ENCODE assay signal across 31 mouse cellular contexts in genomic region chr3:105915281-105915680, GRCm38 (mm10). TPM values are rescaled to one million over a fixed set of nuclear protein-coding genes. Genes with fewer than 3 reads are reported as not detected.
DNase-seq lines count a peak whose midpoint lies in the region; ATAC-seq and TF ChIP-seq lines count a peak whose summit lies in the region.
"Had no signal": no experiment of that assay in that cellular context is flagged by ENCODE, and none has a peak within 500 bp of the region (broad histone marks: within the 10 kb centered on the region; RNA-seq: fewer than 3 reads in every experiment).

No protein-coding gene starts in this region.

- H3K79me2 ChIP-seq in MEL (ENCODE audit: control insufficient read depth, insufficient read depth, low read length, poor library complexity), result no peaks in the 10 kb centered on the region

- no peak overlapping the region for H3K4me3 ChIP-seq in lung, embryonic 14.5 days (ENCODE audit: low read depth, low read length)
- no peak overlapping the region for H3K4me3 ChIP-seq in lung, adult 2 months (replicated peaks; ENCODE audit: extremely low read depth, low read depth, low read length)
- no peak overlapping the region for H3K4me3 ChIP-seq in MEL (ENCODE audit: control insufficient read depth in 1 of 2, insufficient read depth in 1 of 2, low read depth in 2 of 2, low read length in 2 of 2)
- no peak overlapping the region for H3K4me3 ChIP-seq in bone marrow, adult 2 months (replicated peaks; ENCODE audit: control insufficient read depth, low read depth, low read length)
- H3K4me3 ChIP-seq in intestine, embryonic 15.5 days (replicated peaks), result no peak overlapping the region
- H3K4me3 ChIP-seq: erythroblast, embryonic 14.5 days; gastrocnemius, adult 2 months; heart, adult 2 months; heart, embryonic 13.5 days; hindbrain, embryonic 10.5 days; midbrain, embryonic 15.5 days; stomach, embryonic 15.5 days had no signal

- no peak overlapping the region for H3K27ac ChIP-seq in lung, embryonic 14.5 days (ENCODE audit: low read depth)
- H3K27ac ChIP-seq in MEL (ENCODE audit: control insufficient read depth, low read depth, low read length), result peak overlapping the region; percentile 44
- peak overlapping the region; percentile 29; the same call in 1 of the 2 replicates for H3K27ac ChIP-seq in bone marrow, adult 2 months (ENCODE audit: control insufficient read depth, insufficient read depth, low read depth, low read length, poor library complexity)
- no peak overlapping the region for H3K27ac ChIP-seq in intestine, embryonic 15.5 days
- H3K27ac ChIP-seq: gastrocnemius, adult 2 months; heart, adult 2 months; hindbrain, embryonic 10.5 days; kidney, postnatal 0 days; midbrain, embryonic 15.5 days; stomach, embryonic 15.5 days had no signal

- TF ChIP-seq RAD21 in MEL (IDR thresholded peaks at IDR 0.05; ENCODE audit: low read depth, low read length), result no peak

- TF ChIP-seq CTCF in lung, embryonic 14.5 days (IDR thresholded peaks at IDR 0.05; ENCODE audit: low read depth), result peak; percentile 29; the same call in 1 of the 2 replicates
- TF ChIP-seq CTCF in lung, adult 2 months (IDR thresholded peaks at IDR 0.05; ENCODE audit: insufficient read depth, low read length), result no peak
- TF ChIP-seq CTCF in MEL (IDR thresholded peaks at IDR 0.05 in 2 of 3, conservative IDR thresholded peaks at IDR 0.05 in 1 of 3; ENCODE audit: control insufficient read depth in 1 of 3, insufficient read depth in 1 of 3, low read depth in 2 of 3, low read length in 3 of 3, poor library complexity in 1 of 3, severe bottlenecking in 1 of 3), result no peak
- no peak for TF ChIP-seq CTCF in bone marrow, adult 2 months (IDR thresholded peaks at IDR 0.05; ENCODE audit: control insufficient read depth, insufficient read depth, low read length)

- ATAC-seq in lung, embryonic 14.5 days (ENCODE audit: insufficient read depth), result peak; percentile 76
- ATAC-seq in intestine, embryonic 15.5 days, result no peak
- ATAC-seq: forebrain, embryonic 16.5 days; hindbrain, embryonic 16.5 days; midbrain, embryonic 15.5 days had no signal

- H3K9ac ChIP-seq in lung, embryonic 14.5 days, result no peak overlapping the region
- no peak overlapping the region for H3K9ac ChIP-seq in MEL (ENCODE audit: control insufficient read depth, low read depth, low read length, poor library complexity, severe bottlenecking)
- H3K9ac ChIP-seq in intestine, embryonic 15.5 days, result no peak overlapping the region
- H3K9ac ChIP-seq: heart, embryonic 13.5 days; midbrain, embryonic 15.5 days; stomach, embryonic 15.5 days had no signal

- 19% methylated on average over 1 of the region's 1 CpGs for WGBS in lung, embryonic 14.5 days
- WGBS in lung, adult 2 months, result 21% methylated on average over 1 of the region's 1 CpGs
- whole genome bisulfite sequencing in bone marrow, adult 2 months, result 60% methylated on average over 1 of the region's 1 CpGs
- 15% methylated on average over 1 of the region's 1 CpGs for WGBS in intestine, embryonic 15.5 days

- TF ChIP-seq POLR2A in lung, adult 2 months (IDR thresholded peaks at IDR 0.05; ENCODE audit: borderline replicate concordance, extremely low read depth, low read depth, low read length), result no peak
- TF ChIP-seq POLR2A in MEL (IDR thresholded peaks at IDR 0.05; ENCODE audit: control insufficient read depth in 1 of 2, insufficient read depth in 1 of 2, low read depth in 1 of 2, low read length in 2 of 2, poor library complexity in 1 of 2), result no peak
- TF ChIP-seq POLR2A in bone marrow, adult 2 months (IDR thresholded peaks at IDR 0.05; ENCODE audit: borderline replicate concordance, control insufficient read depth, low read depth, low read length), result no peak

- peak; percentile 47 for DNase-seq in lung, embryonic 14.5 days
- no peak for DNase-seq in lung, adult 2 months
- DNase-seq in MEL (ENCODE audit: low read depth, low spot score), result no peak
- DNase-seq in lung, postnatal 25 days (ENCODE audit: low spot score), result peak; percentile 77
- DNase-seq in kidney, postnatal 10 days, result no peak
- DNase-seq: adrenal gland, postnatal 14 days; cerebellum, adult 18-20 months; cerebellum, postnatal 10 days; gastrocnemius, adult 2 months; heart, adult 2 months; heart, postnatal 10 days; kidney, adult 2 months; layer of hippocampus, adult 9-11 months; right cerebral cortex, postnatal 25 days had no signal

- no peaks in the 10 kb centered on the region for H3K36me3 ChIP-seq in lung, embryonic 14.5 days (ENCODE audit: insufficient read depth)
- H3K36me3 ChIP-seq in MEL (ENCODE audit: control insufficient read depth in 1 of 2, insufficient read depth in 2 of 2, low read length in 2 of 2), result peaks cover 0 to 66% of the 10 kb centered on the region in 2 experiments; a peak in 2 of 4 replicates
- no peaks in the 10 kb centered on the region for H3K36me3 ChIP-seq in intestine, embryonic 15.5 days
- H3K36me3 ChIP-seq: heart, embryonic 13.5 days; hindbrain, embryonic 10.5 days; midbrain, embryonic 15.5 days; stomach, embryonic 15.5 days had no signal

- no peaks in the 10 kb centered on the region for H3K9me3 ChIP-seq in lung, embryonic 14.5 days (ENCODE audit: low read depth, low read length)
- H3K9me3 ChIP-seq in MEL (replicated peaks; ENCODE audit: insufficient read depth, low read length), result no peaks in the 10 kb centered on the region
- H3K9me3 ChIP-seq in intestine, embryonic 15.5 days, result no peaks in the 10 kb centered on the region
- H3K9me3 ChIP-seq: heart, embryonic 13.5 days; hindbrain, embryonic 10.5 days; midbrain, embryonic 15.5 days; stomach, embryonic 15.5 days had no signal

- H3K27me3 ChIP-seq in lung, embryonic 14.5 days (ENCODE audit: insufficient read depth, low read length), result no peaks in the 10 kb centered on the region
- H3K27me3 ChIP-seq in MEL (ENCODE audit: control insufficient read depth in 1 of 2, insufficient read depth in 2 of 2, low read length in 2 of 2), result no peaks in the 10 kb centered on the region
- no peaks in the 10 kb centered on the region for H3K27me3 ChIP-seq in intestine, embryonic 15.5 days (replicated peaks)
- H3K27me3 ChIP-seq: midbrain, embryonic 15.5 days; stomach, embryonic 15.5 days had no signal

- TF ChIP-seq EP300 in MEL (IDR thresholded peaks at IDR 0.05; ENCODE audit: low read depth in 1 of 2, low read length in 2 of 2), result peak; percentile 54 to 64; a peak in 3 of 4 replicates

- no peak overlapping the region for H3K4me2 ChIP-seq in lung, embryonic 14.5 days
- H3K4me2 ChIP-seq in intestine, embryonic 15.5 days (replicated peaks), result no peak overlapping the region
- H3K4me2 ChIP-seq: midbrain, embryonic 15.5 days; stomach, embryonic 15.5 days had no signal

- 0 out of 2 replicates have a peak, but pooled peaks cover 7% of the 10 kb centered on the region for H3K4me1 ChIP-seq in lung, embryonic 14.5 days (ENCODE audit: insufficient read depth)
- H3K4me1 ChIP-seq in lung, adult 2 months (ENCODE audit: control insufficient read depth, insufficient read depth, low read length), result peaks cover 6% of the 10 kb centered on the region; the same call in 1 of the 2 replicates
- H3K4me1 ChIP-seq in MEL (ENCODE audit: control insufficient read depth in 1 of 2, insufficient read depth in 2 of 2, low read length in 2 of 2), result peaks cover 40 to 64% of the 10 kb centered on the region in 2 experiments
- H3K4me1 ChIP-seq in bone marrow, adult 2 months (ENCODE audit: control insufficient read depth, insufficient read depth, low read length), result peaks cover 8% of the 10 kb centered on the region
- no peaks in the 10 kb centered on the region for H3K4me1 ChIP-seq in intestine, embryonic 15.5 days (replicated peaks)
- H3K4me1 ChIP-seq: midbrain, embryonic 15.5 days; stomach, embryonic 15.5 days had no signal

RNA-seq across cellular contexts. Expression of gene I830077J02Rik, which starts 17.2 kb away (rescaled TPM):
- polyA plus RNA-seq in lung, embryonic 14.5 days (2014; fragmentation: Nextera tagmentation; extraction: Ambion mirVana), result 0.75 and 0.83 TPM in 2 replicates
- polyA plus RNA-seq in lung, adult 2 months (2012; rRNA removed), result 2.3 and 3.7 TPM in 2 replicates
- 2.8 and 5.9 TPM in 2 replicates for total RNA-seq in MEL (2012; rRNA removed)
- 1 to 10 TPM in 1 of 2 experiments, not detected in 1; 9.4 TPM for polyA plus RNA-seq in MEL (2012; ENCODE audit: insufficient read depth in 1 of 2, insufficient read length in 2 of 2, low read depth in 1 of 2, low replicate concordance in 2 of 2, missing spikeins in 1 of 2)
- polyA plus RNA-seq in bone marrow, adult 2 months (2011; ENCODE audit: insufficient read depth, insufficient read length, low replicate concordance, missing spikeins), result 27.2 and 72.9 TPM in 2 replicates
- 1.5 and 1.7 TPM in 2 replicates for polyA plus RNA-seq in intestine, embryonic 15.5 days (2015; fragmentation: Nextera tagmentation; extraction: Ambion mirVana)
- polyA plus RNA-seq: forebrain, embryonic 16.5 days had no signal

RNA-seq across cellular contexts. Expression of gene Wdr77, which starts 43.9 kb away (rescaled TPM):
- 154 and 165 TPM in 2 replicates for polyA plus RNA-seq in lung, embryonic 14.5 days (2014; fragmentation: Nextera tagmentation; extraction: Ambion mirVana)
- polyA plus RNA-seq in lung, adult 2 months (2012; rRNA removed), result 16.7 and 31.0 TPM in 2 replicates
- 103 and 116 TPM in 2 replicates for total RNA-seq in MEL (2012; rRNA removed)
- polyA plus RNA-seq in MEL (2012; ENCODE audit: insufficient read depth in 1 of 2, insufficient read length in 2 of 2, low read depth in 1 of 2, low replicate concordance in 2 of 2, missing spikeins in 1 of 2), result 100 to 1,000 TPM in 1 of 2 experiments, not detected in 1; 204 TPM
- 15.8 and 23.9 TPM in 2 replicates for polyA plus RNA-seq in bone marrow, adult 2 months (2011; ENCODE audit: insufficient read depth, insufficient read length, low replicate concordance, missing spikeins)
- polyA plus RNA-seq in intestine, embryonic 15.5 days (2015; fragmentation: Nextera tagmentation; extraction: Ambion mirVana), result 133 and 137 TPM in 2 replicates

RNA-seq across cellular contexts. Expression of gene Tmigd3, which starts 44.6 kb away (rescaled TPM):
- 0.22 and 0.32 TPM in 2 replicates for polyA plus RNA-seq in lung, embryonic 14.5 days (2014; fragmentation: Nextera tagmentation; extraction: Ambion mirVana)
- polyA plus RNA-seq in lung, adult 2 months (2012; rRNA removed), result 1.3 and 2.2 TPM in 2 replicates
- 0.27 and 0.39 TPM in 2 replicates for total RNA-seq in MEL (2012; rRNA removed)
- polyA plus RNA-seq in MEL (2012; ENCODE audit: insufficient read depth in 1 of 2, insufficient read length in 2 of 2, low read depth in 1 of 2, low replicate concordance in 2 of 2, missing spikeins in 1 of 2), result under 1 TPM in 1 of 2 experiments, not detected in 1; 0.36 TPM
- polyA plus RNA-seq in bone marrow, adult 2 months (2011; ENCODE audit: insufficient read depth, insufficient read length, low replicate concordance, missing spikeins), result not detected in 2 replicates
- polyA plus RNA-seq in intestine, embryonic 15.5 days (2015; fragmentation: Nextera tagmentation; extraction: Ambion mirVana), result 0.24 and 0.52 TPM in 2 replicates
- total RNA-seq: adrenal gland, postnatal 14 days; common myeloid progenitor, adult 5-6 weeks; gastrocnemius, adult 2 months; gastrocnemius, postnatal 4 days; heart, postnatal 10 days; liver, adult 2 months; neutrophil, adult 5-6 weeks had no signal
- polyA plus RNA-seq: erythroblast, embryonic 14.5 days; forebrain, embryonic 16.5 days; heart, adult 2 months; hindbrain, embryonic 10.5 days; hindbrain, embryonic 16.5 days; midbrain, embryonic 15.5 days; neural tube, embryonic 11.5 days had no signal

RNA-seq across cellular contexts. Expression of gene Atp5f1, which starts 44.6 kb away (rescaled TPM):
- 449 and 462 TPM in 2 replicates for polyA plus RNA-seq in lung, embryonic 14.5 days (2014; fragmentation: Nextera tagmentation; extraction: Ambion mirVana)
- 68.9 and 81.7 TPM in 2 replicates for polyA plus RNA-seq in lung, adult 2 months (2012; rRNA removed)
- total RNA-seq in MEL (2012; rRNA removed), result 309 and 313 TPM in 2 replicates
- polyA plus RNA-seq in MEL (2012; ENCODE audit: insufficient read depth in 1 of 2, insufficient read length in 2 of 2, low read depth in 1 of 2, low replicate concordance in 2 of 2, missing spikeins in 1 of 2), result 100 to 1,000 TPM in 1 of 2 experiments, not detected in 1; 344 TPM
- 125 and 184 TPM in 2 replicates for polyA plus RNA-seq in bone marrow, adult 2 months (2011; ENCODE audit: insufficient read depth, insufficient read length, low replicate concordance, missing spikeins)
- polyA plus RNA-seq in intestine, embryonic 15.5 days (2015; fragmentation: Nextera tagmentation; extraction: Ambion mirVana), result 600 and 651 TPM in 2 replicates

RNA-seq across cellular contexts. Expression of gene Adora3, which starts 44.6 kb away (rescaled TPM):
- polyA plus RNA-seq in lung, embryonic 14.5 days (2014; fragmentation: Nextera tagmentation; extraction: Ambion mirVana), result 0.18 and 0.30 TPM in 2 replicates
- polyA plus RNA-seq in lung, adult 2 months (2012; rRNA removed), result 0.84 and 1.2 TPM in 2 replicates
- 0.36 and 0.42 TPM in 2 replicates for total RNA-seq in MEL (2012; rRNA removed)
- polyA plus RNA-seq in MEL (2012; ENCODE audit: insufficient read depth in 1 of 2, insufficient read length in 2 of 2, low read depth in 1 of 2, low replicate concordance in 2 of 2, missing spikeins in 1 of 2), result under 1 TPM in 1 of 2 experiments, not detected in 1; 0.65 TPM
- 1.7 and 3.4 TPM in 2 replicates for polyA plus RNA-seq in bone marrow, adult 2 months (2011; ENCODE audit: insufficient read depth, insufficient read length, low replicate concordance, missing spikeins)
- polyA plus RNA-seq in intestine, embryonic 15.5 days (2015; fragmentation: Nextera tagmentation; extraction: Ambion mirVana), result 0.15 and 0.39 TPM in 2 replicates
- total RNA-seq: gastrocnemius, adult 2 months; heart, adult 2 months had no signal
- polyA plus RNA-seq: erythroblast, embryonic 14.5 days; forebrain, embryonic 11.5 days; intestine, embryonic 14.5 days; liver, adult 2 months had no signal

Comparison
In these comparisons a context has a peak if more than half of its experiments do, and no peak if none do; other contexts are left out.
1. DNase-seq: peak in lung, embryonic 14.5 days (single experiment) and lung, postnatal 25 days (single experiment); none in lung, adult 2 months (single experiment), MEL (single experiment) and kidney, postnatal 10 days (single experiment).
2. H3K27ac ChIP-seq: peak in MEL (single experiment) and bone marrow, adult 2 months (single experiment); none in lung, embryonic 14.5 days (single experiment) and intestine, embryonic 15.5 days (single experiment).